Mouse (Mus musculus) hindbrain, embryonic 10.5 days (tissue): ENCODE results near the gene Stt3b. TPM values are rescaled to one million over a fixed set of nuclear protein-coding genes. Genes with fewer than 3 reads are reported as not detected.
A peak's percentile ranks its signal among the peaks of the same experiment; 100 is the strongest.

Experiments
- DNase-seq: peaks from one replicate; pipeline ENCODE4 v3.0.0-alpha.2; 2017; ENCODE audit warnings: low spot score
- H3K27ac ChIP-seq: fragments of 300-500 bp; sonication (generic); 2 replicates; pipeline ENCODE4 v1.5.1; 2016; ENCODE audit warnings: mild to moderate bottlenecking, moderate library complexity
- H3K27me3 ChIP-seq: fragments of 300-500 bp; sonication (generic); 2 replicates; pipeline ENCODE4 v1.6.1; 2016; ENCODE audit warnings: mild to moderate bottlenecking; ENCODE audit not compliant: poor library complexity, insufficient read depth, severe bottlenecking
- H3K36me3 ChIP-seq: fragments of 300-500 bp; sonication (generic); 2 replicates; pipeline ENCODE4 v1.6.1; 2016; ENCODE audit warnings: mild to moderate bottlenecking, moderate library complexity
- H3K4me1 ChIP-seq: fragments of 300-500 bp; sonication (generic); replicated peaks from 2 replicates; pipeline ENCODE4 v1.6.1; 2016; ENCODE audit warnings: mild to moderate bottlenecking
- H3K4me3 ChIP-seq: fragments of 300-500 bp; sonication (generic); 2 replicates; pipeline ENCODE4 v1.5.1; 2016; ENCODE audit warnings: mild to moderate bottlenecking, moderate library complexity
- H3K9me3 ChIP-seq: fragments of 300-500 bp; sonication (generic); 2 replicates; pipeline ENCODE4 v1.6.1; 2016; ENCODE audit warnings: mild to moderate bottlenecking, moderate library complexity
- WGBS: fragments of 180-500 bp; shearing (Covaris S2); methylation state at CpG from one replicate; pipeline ENCODE4 v1.1.7; 2016; 5-methylcytosine and 5-hydroxymethylcytosine counted together
- polyA plus RNA-seq: library from polyadenylated mRNA; unstranded; fragments of >200 nt; fragmentation: Nextera tagmentation; extraction: Ambion mirVana; gene quantifications from 2 replicates; pipeline ENCODE4 v1.2.1, GENCODE M21; 2016

Gene Stt3b
- 92.4 and 100 TPM in 2 replicates for polyA plus RNA-seq

DNA sequence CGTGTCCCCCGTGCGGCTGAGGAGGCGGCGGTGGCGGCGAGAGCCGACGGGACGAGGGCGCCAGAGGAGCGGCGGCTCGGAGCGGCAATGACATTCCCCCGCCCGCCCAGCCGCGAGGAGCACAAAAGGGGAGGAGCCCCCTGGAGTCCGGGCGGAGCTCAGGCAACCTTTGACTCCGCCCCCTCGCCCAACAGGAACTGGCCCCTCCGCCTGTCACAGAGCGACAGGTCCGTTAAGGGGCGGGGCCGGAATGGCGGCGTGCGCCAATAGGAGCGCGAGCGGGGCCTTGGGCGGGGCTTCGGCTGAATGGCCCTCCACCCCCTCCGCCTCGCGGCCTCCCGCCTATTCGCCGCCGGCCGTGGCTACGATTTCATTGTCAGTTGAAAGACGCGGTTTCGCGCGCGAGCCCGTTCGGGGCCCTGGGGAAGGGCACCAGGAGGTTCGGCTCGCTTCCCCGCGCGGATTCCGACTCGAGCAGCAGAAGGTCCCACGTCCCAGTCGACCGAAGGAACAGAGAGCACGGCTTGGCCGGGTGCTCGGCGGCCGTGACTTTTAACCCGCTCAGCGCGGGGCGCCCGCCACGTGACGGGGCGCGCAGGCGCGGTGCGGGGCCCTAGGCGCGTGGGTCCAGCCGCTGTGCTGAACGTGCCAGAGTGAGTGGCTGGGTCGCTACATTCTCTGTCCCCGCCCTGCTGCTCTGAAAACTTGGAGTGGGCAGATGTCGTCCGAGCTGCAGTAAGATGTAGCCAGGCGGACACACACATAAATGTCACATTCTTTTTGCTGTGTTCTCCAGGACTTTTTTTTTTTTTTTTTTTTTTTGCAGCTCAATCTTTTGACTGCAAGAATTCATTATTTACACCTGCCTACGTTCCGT is at the start of gene Stt3b:
Gene Stt3b, minus strand, starts transcription at position 76 of the 877 bp plus-strand sequence.
- Histone ChIP-seq H3K9me3 (no peaks in the 10 kb centered on the region), H3K27me3 (no peaks in the 10 kb centered on the region), H3K4me3 (peak within 1 kb of the TSS; percentile 97), H3K36me3 (no peaks in the 10 kb centered on the region), H3K4me1 (peaks cover 46% of the 10 kb centered on the region), H3K27ac (peak within 1 kb of the TSS; percentile 99)
- DNase-seq: peak; percentile 100
- WGBS: under 1% methylated on average over 91 of the region's 91 CpGs

DNA sequence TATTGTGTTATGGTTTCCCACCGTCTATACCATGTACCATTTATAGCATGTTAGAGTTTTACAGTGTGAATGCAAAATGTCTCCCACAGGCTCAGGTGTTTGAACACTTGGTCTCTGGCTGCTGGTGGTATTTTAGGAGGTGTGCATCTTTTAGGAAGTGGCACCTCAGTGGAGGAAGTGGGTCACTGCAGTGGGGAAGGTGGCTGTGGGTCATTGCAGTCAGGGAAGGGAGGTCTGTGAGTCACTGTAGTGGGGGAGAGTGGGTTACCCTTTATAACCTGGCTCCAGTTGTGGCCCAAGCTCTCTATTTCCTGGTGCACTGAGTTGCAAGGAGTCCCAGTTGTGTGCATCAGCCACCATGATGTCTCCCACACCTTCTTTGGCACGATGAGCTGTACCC is 48.2 kb upstream of the Stt3b start:
- H3K4me1 ChIP-seq: peaks cover 14% of the 10 kb centered on the region
- H3K4me3 ChIP-seq: no peak overlapping the region
- H3K27ac ChIP-seq: no peak overlapping the region
- WGBS: 93% methylated on average over 2 of the region's 2 CpGs
- DNase-seq: no peak
- no peaks in the 10 kb centered on the region for H3K27me3 ChIP-seq
- H3K9me3 ChIP-seq: no peaks in the 10 kb centered on the region
- no peaks in the 10 kb centered on the region for H3K36me3 ChIP-seq

GRCm38 (mm10) chr9:115357996-115358395 is 47.8 kb upstream of the Stt3b start:
- Histone ChIP-seq H3K4me3 (no peak overlapping the region), H3K4me1 (peaks cover 14% of the 10 kb centered on the region)

DNA sequence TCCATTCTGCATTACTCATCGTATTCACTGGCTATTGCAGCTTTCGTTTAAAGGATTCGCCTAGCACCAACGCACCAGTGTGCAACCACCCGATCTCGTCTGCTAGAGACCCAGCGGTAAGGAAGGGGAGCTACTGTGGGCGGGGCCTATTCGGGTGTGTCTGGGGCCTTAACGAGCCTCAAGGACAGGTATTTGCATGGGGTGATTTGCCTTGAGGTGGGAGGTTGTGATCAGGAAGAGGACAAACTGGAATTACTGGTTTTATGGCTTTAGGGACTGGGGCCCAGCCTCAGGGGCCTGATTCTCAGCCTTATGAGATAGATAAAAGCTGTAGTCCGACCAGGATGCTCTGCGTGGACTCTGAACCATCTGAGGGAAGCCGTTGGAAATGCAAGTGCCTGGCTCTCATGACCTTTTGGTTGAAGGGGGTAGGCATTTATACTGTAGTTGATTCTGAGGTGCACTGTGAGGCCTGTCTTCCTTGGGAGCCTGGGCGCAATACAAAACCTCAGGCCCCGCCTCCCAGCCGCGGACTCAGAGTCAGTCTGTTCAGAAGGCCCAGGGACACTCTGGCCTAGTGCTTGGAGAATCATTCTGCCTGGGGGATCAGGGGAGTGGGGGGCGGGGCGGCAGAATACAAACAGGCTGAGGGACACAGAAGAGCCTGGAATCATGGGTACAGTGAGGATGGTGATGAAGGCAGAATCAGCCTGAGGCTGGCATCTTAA is 46.7 kb upstream of the Stt3b start:
- Histone ChIP-seq H3K27me3 (no peaks in the 10 kb centered on the region), H3K4me1 (peaks cover 14% of the 10 kb centered on the region), H3K4me3 (no peak overlapping the region), H3K36me3 (no peaks in the 10 kb centered on the region), H3K9me3 (no peaks in the 10 kb centered on the region), H3K27ac (peak overlapping the region; percentile 56)
- 40% methylated on average over 19 of the region's 19 CpGs for WGBS
- peak; percentile 11 for DNase-seq

More at GRCm38 (mm10) chr9:115357996-115358395, 47.8 kb upstream of the Stt3b start:
- H3K27ac ChIP-seq: no peak overlapping the region
- DNase-seq: no peak
- WGBS: 78% methylated on average over 1 of the region's 1 CpGs
- H3K27me3 ChIP-seq: no peaks in the 10 kb centered on the region
- H3K36me3 ChIP-seq: no peaks in the 10 kb centered on the region
- H3K9me3 ChIP-seq: no peaks in the 10 kb centered on the region

DNA sequence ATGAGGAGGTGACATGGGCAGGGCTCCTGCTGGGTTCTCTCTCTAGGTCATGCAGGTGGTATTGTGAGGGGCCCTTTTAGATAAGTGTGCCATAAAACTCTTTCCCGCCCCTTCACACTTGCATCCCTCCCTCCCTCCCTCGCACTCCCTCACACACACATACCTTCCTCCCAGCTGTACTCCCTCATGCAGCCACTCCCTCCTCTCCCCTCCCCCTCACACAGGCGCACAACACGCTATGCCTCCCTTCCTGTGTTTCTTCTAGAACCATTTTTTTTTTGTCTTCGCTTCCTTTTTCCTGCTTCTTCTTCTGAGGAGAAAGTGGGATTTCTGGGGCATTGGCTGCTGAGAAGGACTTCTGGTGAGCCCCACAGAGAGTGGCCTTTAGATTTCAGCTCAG is 45.8 kb upstream of the Stt3b start:
- 61% methylated on average over 5 of the region's 5 CpGs for WGBS
- no peaks in the 10 kb centered on the region for H3K27me3 ChIP-seq
- H3K36me3 ChIP-seq: no peaks in the 10 kb centered on the region
- H3K4me1 ChIP-seq: peaks cover 14% of the 10 kb centered on the region
- no peaks in the 10 kb centered on the region for H3K9me3 ChIP-seq
- DNase-seq: no peak
- 0 out of 2 replicates have a peak overlapping the region, but pooled peaks have one; percentile 35 for H3K27ac ChIP-seq
- no peak overlapping the region for H3K4me3 ChIP-seq

DNA sequence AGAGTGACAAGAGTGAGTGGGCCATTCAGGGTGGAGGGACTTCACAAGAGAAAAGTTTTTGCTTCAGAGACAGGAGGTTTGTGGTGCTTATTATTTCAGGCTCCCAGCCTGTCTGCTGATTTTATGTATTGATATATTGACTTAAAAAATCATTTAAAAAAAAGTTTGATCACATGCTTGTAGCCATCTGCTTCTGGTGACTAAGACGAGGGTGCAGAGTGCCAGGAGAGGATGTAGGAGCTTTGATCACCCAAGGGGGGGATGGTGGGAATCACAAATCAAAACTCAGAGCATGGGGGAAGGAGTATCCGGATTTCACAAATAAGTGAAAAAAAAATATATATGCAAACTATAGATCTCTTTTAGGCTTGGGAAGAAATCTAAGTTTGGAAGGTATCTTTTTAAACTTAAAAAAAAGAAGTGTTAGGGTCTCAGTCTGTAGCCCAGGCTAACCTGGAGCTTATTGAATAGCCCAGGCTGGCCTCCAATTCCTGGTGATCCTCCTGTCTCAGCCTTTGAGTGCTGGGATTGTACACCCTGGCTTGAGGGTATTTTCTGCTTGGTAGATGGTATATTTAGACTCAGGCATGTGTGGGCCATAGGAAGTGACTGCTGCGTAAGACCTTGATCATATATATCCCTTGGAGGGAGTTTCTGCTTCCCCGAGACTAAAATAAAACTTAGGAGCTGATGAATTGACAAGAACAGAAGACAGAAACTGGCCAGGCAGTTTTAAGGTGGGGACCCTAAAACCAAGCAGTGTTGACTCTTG is 39.7 kb upstream of the Stt3b start:
- 82% methylated on average over 4 of the region's 4 CpGs for WGBS
- no peak overlapping the region for H3K4me3 ChIP-seq
- no peaks in the 10 kb centered on the region for H3K4me1 ChIP-seq
- H3K27ac ChIP-seq: no peak overlapping the region
- H3K9me3 ChIP-seq: no peaks in the 10 kb centered on the region
- no peak for DNase-seq
- no peaks in the 10 kb centered on the region for H3K27me3 ChIP-seq
- H3K36me3 ChIP-seq: no peaks in the 10 kb centered on the region

GRCm38 (mm10) chr9:115349106-115349505 is 38.9 kb upstream of the Stt3b start:
- Histone ChIP-seq H3K36me3 (no peaks in the 10 kb centered on the region), H3K27ac (no peak overlapping the region), H3K9me3 (no peaks in the 10 kb centered on the region), H3K4me3 (no peak overlapping the region), H3K27me3 (0 out of 2 replicates have a peak, but pooled peaks cover 3% of the 10 kb centered on the region), H3K4me1 (no peaks in the 10 kb centered on the region)
- WGBS: 74% methylated on average over 1 of the region's 1 CpGs
- no peak for DNase-seq

- no peaks in the 10 kb centered on the region for H3K36me3 ChIP-seq
- no peaks in the 10 kb centered on the region for H3K9me3 ChIP-seq
- DNase-seq: no peak
- 0 out of 2 replicates have a peak, but pooled peaks cover 3% of the 10 kb centered on the region for H3K27me3 ChIP-seq
- H3K4me3 ChIP-seq: no peak overlapping the region
- 75% methylated on average over 3 of the region's 3 CpGs for WGBS
- peaks cover 12% of the 10 kb centered on the region for H3K4me1 ChIP-seq
- no peak overlapping the region for H3K27ac ChIP-seq
These were observed 34.7 kb upstream of the Stt3b start for GRCm38 (mm10) chr9:115344930-115345329.

- Histone ChIP-seq H3K9me3 (no peaks in the 10 kb centered on the region), H3K4me1 (peaks cover 30% of the 10 kb centered on the region), H3K27ac (no peak overlapping the region), H3K36me3 (no peaks in the 10 kb centered on the region), H3K27me3 (0 out of 2 replicates have a peak, but pooled peaks cover 3% of the 10 kb centered on the region), H3K4me3 (no peak overlapping the region)
- DNase-seq: no peak
- WGBS: 84% methylated on average over 9 of the region's 9 CpGs
These were observed 31.4 kb upstream of the Stt3b start for GRCm38 (mm10) chr9:115341576-115341975.

GRCm38 (mm10) chr9:115340212-115340815 is 30.1 kb upstream of the Stt3b start:
- Histone ChIP-seq H3K4me3 (no peak overlapping the region), H3K36me3 (no peaks in the 10 kb centered on the region), H3K27ac (no peak overlapping the region), H3K27me3 (0 out of 2 replicates have a peak, but pooled peaks cover 3% of the 10 kb centered on the region), H3K9me3 (no peaks in the 10 kb centered on the region), H3K4me1 (peaks cover 30% of the 10 kb centered on the region)
- WGBS: 50% methylated on average over 12 of the region's 12 CpGs
- no peak for DNase-seq

- H3K4me3 ChIP-seq: no peak overlapping the region
- DNase-seq: no peak
- no peaks in the 10 kb centered on the region for H3K9me3 ChIP-seq
- H3K27ac ChIP-seq: no peak overlapping the region
- H3K4me1 ChIP-seq: peaks cover 30% of the 10 kb centered on the region
- H3K36me3 ChIP-seq: no peaks in the 10 kb centered on the region
- no peaks in the 10 kb centered on the region for H3K27me3 ChIP-seq
- 64% methylated on average over 6 of the region's 6 CpGs for WGBS
These were observed 28.6 kb upstream of the Stt3b start for GRCm38 (mm10) chr9:115338816-115339215.

DNA sequence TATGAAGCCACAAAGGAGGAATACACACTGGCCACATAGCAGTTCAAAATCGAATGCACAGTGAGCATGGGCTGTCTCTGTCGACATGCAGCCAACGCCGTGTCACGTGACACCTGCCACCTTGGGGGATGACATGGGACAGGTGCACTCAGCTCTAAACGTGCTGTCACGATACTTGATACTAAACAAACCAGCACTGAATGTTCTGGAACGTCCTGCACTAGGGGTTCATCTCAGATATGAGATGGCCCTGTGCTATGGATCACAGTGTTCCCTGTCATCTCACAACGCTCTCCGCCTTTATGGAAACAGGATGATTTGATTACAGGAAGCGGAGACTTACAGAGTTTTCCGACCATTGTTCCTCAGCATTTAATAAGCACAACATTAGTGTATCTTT is 22.8 kb upstream of the Stt3b start:
- peaks cover 8% of the 10 kb centered on the region; the same call in 1 of the 2 replicates for H3K4me1 ChIP-seq
- no peaks in the 10 kb centered on the region for H3K9me3 ChIP-seq
- H3K27me3 ChIP-seq: no peaks in the 10 kb centered on the region
- no peak overlapping the region for H3K27ac ChIP-seq
- no peaks in the 10 kb centered on the region for H3K36me3 ChIP-seq
- WGBS: 87% methylated on average over 12 of the region's 12 CpGs
- no peak overlapping the region for H3K4me3 ChIP-seq
- no peak for DNase-seq
